Mouse (Mus musculus) forebrain, embryonic 12.5 days (tissue): Measurements from ENCODE around the gene Cyp2j7. TPM values are rescaled to one million over a fixed set of nuclear protein-coding genes. Genes with fewer than 3 reads are reported as not detected.
"Not testable (repeated sequence)": the region's sequence is repeated elsewhere in the genome, so short reads cannot be mapped to it uniquely, and the experiment has no call there.

Source experiments
- ATAC-seq: fragments of 200-750 bp; cut with Nextera tagmentation; 2 replicates; pipeline ENCODE4 v1.8.0; 2017; ENCODE audit warnings: moderate TSS enrichment; ENCODE audit not compliant: low FRiP score
- H3K27ac ChIP-seq: fragments of 300-500 bp; sonication (generic); 2 replicates; pipeline ENCODE4 v1.5.1; 2016; ENCODE audit warnings: mild to moderate bottlenecking
- H3K27me3 ChIP-seq: fragments of 300-500 bp; sonication (generic); 2 replicates; pipeline ENCODE4 v1.6.1; 2016; ENCODE audit warnings: mild to moderate bottlenecking
- H3K36me3 ChIP-seq: fragments of 300-500 bp; sonication (generic); replicated peaks from 2 replicates; pipeline ENCODE4 v1.6.1; 2016; ENCODE audit warnings: mild to moderate bottlenecking
- H3K4me1 ChIP-seq: fragments of 300-500 bp; sonication (generic); 2 replicates; pipeline ENCODE4 v1.6.1; 2016
- H3K4me2 ChIP-seq: fragments of 300-500 bp; sonication (generic); 2 replicates; pipeline ENCODE4 v1.6.1; 2016; ENCODE audit warnings: mild to moderate bottlenecking, moderate library complexity
- H3K4me3 ChIP-seq: fragments of 300-500 bp; sonication (generic); replicated peaks from 2 replicates; pipeline ENCODE4 v1.5.1; 2016; ENCODE audit warnings: mild to moderate bottlenecking
- H3K9ac ChIP-seq: fragments of 300-500 bp; sonication (generic); 2 replicates; pipeline ENCODE4 v1.6.1; 2016; ENCODE audit warnings: mild to moderate bottlenecking
- H3K9me3 ChIP-seq: fragments of 300-500 bp; sonication (generic); 2 replicates; pipeline ENCODE4 v1.6.1; 2016
- WGBS: fragments of 180-500 bp; shearing (Covaris S2); methylation state at CpG from one replicate; pipeline ENCODE4 v1.1.7; 2016; 5-methylcytosine and 5-hydroxymethylcytosine counted together
- polyA plus RNA-seq: library from polyadenylated mRNA; unstranded; fragments of >200 nt; fragmentation: Nextera tagmentation; extraction: Ambion mirVana; gene quantifications from 2 replicates; pipeline ENCODE4 v1.2.1, GENCODE M21; 2016

The Cyp2j7 gene
- not detected in 2 replicates for polyA plus RNA-seq

GRCm38 (mm10) chr4:96236559-96236958 lies at the start of gene Cyp2j7:
Gene Cyp2j7, minus strand, starts transcription at chr4:96236659.
- H3K4me2 ChIP-seq: no peak within 1 kb of the TSS
- H3K9me3 ChIP-seq: no peaks in the 10 kb centered on the region
- no peak within 1 kb of the TSS for H3K27ac ChIP-seq
- H3K4me1 ChIP-seq: no peaks in the 10 kb centered on the region
- no peak within 1 kb of the TSS for H3K9ac ChIP-seq
- no peaks in the 10 kb centered on the region for H3K36me3 ChIP-seq
- no peaks in the 10 kb centered on the region for H3K27me3 ChIP-seq
- no peak within 1 kb of the TSS for H3K4me3 ChIP-seq
- WGBS: 77% methylated on average over 3 of the region's 3 CpGs
- no peak for ATAC-seq

GRCm38 (mm10) chr4:96276896-96277295 lies 40.4 kb upstream of the Cyp2j7 start:
- H3K9ac ChIP-seq, ATAC-seq, H3K27me3 ChIP-seq, H3K4me3 ChIP-seq, H3K36me3 ChIP-seq, H3K4me1 ChIP-seq, H3K27ac ChIP-seq, H3K4me2 ChIP-seq, H3K9me3 ChIP-seq: not testable (repeated sequence)
- 64% methylated on average over 1 of the region's 1 CpGs for WGBS

DNA sequence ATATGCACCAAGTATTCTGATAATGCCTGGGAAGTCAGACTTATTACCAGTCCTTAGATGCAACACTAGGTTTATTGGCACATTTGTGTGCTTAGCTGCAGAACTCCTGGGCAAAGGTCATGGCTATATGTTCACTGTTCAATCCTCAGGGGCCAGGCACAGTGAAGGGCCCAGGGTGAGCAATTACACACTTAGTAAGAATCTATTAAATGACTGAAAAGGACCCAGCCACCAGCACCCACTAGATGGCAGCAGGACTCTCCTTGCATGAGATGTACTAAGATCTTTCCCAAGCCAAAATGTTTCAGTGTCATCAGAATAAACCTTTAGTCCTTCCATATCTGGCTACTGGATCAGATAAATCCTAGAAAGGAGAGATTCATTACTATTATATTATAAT lies 37.4 kb upstream of the Cyp2j7 start:
- no peak overlapping the region for H3K9ac ChIP-seq
- H3K4me3 ChIP-seq: no peak overlapping the region
- no peak overlapping the region for H3K27ac ChIP-seq
- no peaks in the 10 kb centered on the region for H3K4me1 ChIP-seq
- no peak overlapping the region for H3K4me2 ChIP-seq
- peak; percentile 65; the same call in 1 of the 2 replicates for ATAC-seq
- no peaks in the 10 kb centered on the region for H3K27me3 ChIP-seq
- H3K9me3 ChIP-seq: no peaks in the 10 kb centered on the region
- H3K36me3 ChIP-seq: no peaks in the 10 kb centered on the region

- no peak overlapping the region for H3K9ac ChIP-seq
- WGBS: 76% methylated on average over 1 of the region's 1 CpGs
- no peaks in the 10 kb centered on the region for H3K9me3 ChIP-seq
- H3K27ac ChIP-seq: no peak overlapping the region
- H3K27me3 ChIP-seq: no peaks in the 10 kb centered on the region
- H3K4me3 ChIP-seq: no peak overlapping the region
- H3K36me3 ChIP-seq: no peaks in the 10 kb centered on the region
- no peaks in the 10 kb centered on the region for H3K4me1 ChIP-seq
- no peak for ATAC-seq
- H3K4me2 ChIP-seq: no peak overlapping the region
These were observed 39.8 kb downstream of the Cyp2j7 start for GRCm38 (mm10) chr4:96196701-96197100.

GRCm38 (mm10) chr4:96189321-96189720 lies 47.1 kb downstream of the Cyp2j7 start:
- not testable (repeated sequence) for H3K4me1 ChIP-seq, ATAC-seq, H3K9ac ChIP-seq, H3K36me3 ChIP-seq, H3K9me3 ChIP-seq, H3K4me3 ChIP-seq, H3K4me2 ChIP-seq, H3K27ac ChIP-seq, H3K27me3 ChIP-seq
- 96% methylated on average over 5 of the region's 5 CpGs for WGBS

GRCm38 (mm10) chr4:96188671-96189070 lies 47.8 kb downstream of the Cyp2j7 start:
- H3K27me3 ChIP-seq, H3K4me2 ChIP-seq, H3K4me1 ChIP-seq, H3K27ac ChIP-seq, H3K9me3 ChIP-seq, ATAC-seq, H3K36me3 ChIP-seq, H3K4me3 ChIP-seq, H3K9ac ChIP-seq: not testable (repeated sequence)
- 86% methylated on average over 2 of the region's 2 CpGs for WGBS

DNA sequence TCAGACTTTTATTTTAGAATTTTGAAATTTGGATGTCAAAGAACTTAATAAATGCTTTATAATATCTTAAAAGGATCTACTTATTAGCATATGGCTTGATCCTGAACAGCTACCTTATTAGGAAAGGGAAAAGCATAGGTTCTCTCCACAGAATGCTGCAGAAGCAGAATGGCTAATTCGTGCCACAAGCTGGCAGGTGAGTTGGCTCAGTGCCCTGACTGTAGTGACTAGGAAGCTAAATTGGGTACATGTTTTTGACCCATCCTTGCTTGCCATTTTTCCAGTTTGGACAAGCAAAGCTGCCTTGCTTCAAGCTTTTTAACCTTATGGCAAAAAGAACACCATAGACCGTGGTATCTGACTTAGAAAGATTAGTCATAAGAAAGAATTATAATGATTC lies 48.3 kb downstream of the Cyp2j7 start:
- H3K9me3 ChIP-seq, H3K27me3 ChIP-seq, H3K4me3 ChIP-seq, H3K27ac ChIP-seq, H3K4me1 ChIP-seq, ATAC-seq, H3K9ac ChIP-seq, H3K36me3 ChIP-seq, H3K4me2 ChIP-seq: not testable (repeated sequence)
- 88% methylated on average over 2 of the region's 2 CpGs for WGBS

DNA sequence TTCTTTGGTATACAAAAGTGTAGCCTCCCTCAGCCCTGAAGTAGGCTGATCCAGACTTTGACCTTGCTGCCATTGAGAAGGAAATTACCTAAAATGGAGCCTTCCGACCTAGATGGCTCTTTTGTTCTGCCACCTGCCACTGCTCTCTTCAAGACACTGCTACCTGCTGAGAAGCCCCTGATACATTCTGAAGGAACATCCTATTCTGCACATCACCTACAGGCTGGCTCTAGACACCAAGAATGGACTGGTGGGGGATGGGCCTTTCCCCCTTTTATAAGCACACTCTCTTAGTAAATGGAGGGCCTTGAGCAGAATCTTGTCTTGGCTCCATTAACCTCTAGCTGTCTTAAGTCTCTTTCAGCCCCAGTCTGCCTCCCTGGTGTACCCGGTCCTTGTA lies 51.7 kb downstream of the Cyp2j7 start:
- not testable (repeated sequence) for H3K27me3 ChIP-seq, H3K9ac ChIP-seq, H3K4me1 ChIP-seq, H3K36me3 ChIP-seq, H3K4me3 ChIP-seq, H3K9me3 ChIP-seq, H3K27ac ChIP-seq, ATAC-seq, H3K4me2 ChIP-seq
- WGBS: 79% methylated on average over 2 of the region's 2 CpGs

- Histone ChIP-seq H3K27ac (no peak overlapping the region), H3K9ac (no peak overlapping the region), H3K9me3 (no peaks in the 10 kb centered on the region), H3K4me1 (no peaks in the 10 kb centered on the region), H3K27me3 (no peaks in the 10 kb centered on the region), H3K4me3 (no peak overlapping the region), H3K36me3 (no peaks in the 10 kb centered on the region), H3K4me2 (no peak overlapping the region)
- no peak for ATAC-seq
- WGBS: 89% methylated on average over 1 of the region's 1 CpGs
These were observed 73.6 kb downstream of the Cyp2j7 start for GRCm38 (mm10) chr4:96162839-96163238.

- Histone ChIP-seq H3K4me1 (no peaks in the 10 kb centered on the region), H3K27ac (no peak overlapping the region), H3K36me3 (no peaks in the 10 kb centered on the region), H3K4me3 (no peak overlapping the region), H3K9ac (no peak overlapping the region), H3K27me3 (no peaks in the 10 kb centered on the region), H3K9me3 (no peaks in the 10 kb centered on the region), H3K4me2 (no peak overlapping the region)
- no peak for ATAC-seq
- WGBS: 93% methylated on average over 1 of the region's 1 CpGs
These were observed 74.9 kb downstream of the Cyp2j7 start for GRCm38 (mm10) chr4:96161575-96161974.

Other genes starting within 250 kb of the Cyp2j7 start
- gene Cyp2j13, start 159.1 kb downstream of the Cyp2j7 start, polyA plus RNA-seq: not detected in 2 replicates
- gene Cyp2j12, start 95.5 kb downstream of the Cyp2j7 start, polyA plus RNA-seq: not detected in 2 replicates
- not detected in 2 replicates for gene Cyp2j11, start 112.0 kb upstream of the Cyp2j7 start, polyA plus RNA-seq